Mouse (Mus musculus) neural tube, embryonic 15.5 days (tissue): Measurements from ENCODE around the gene Atad2b. TPM values are rescaled to one million over a fixed set of nuclear protein-coding genes. Genes with fewer than 3 reads are reported as not detected.

Experiments
- ATAC-seq: fragments of 200-750 bp; cut with Nextera tagmentation; 2 replicates; pipeline ENCODE4 v1.8.0; 2017; ENCODE audit warnings: mild to moderate bottlenecking, moderate TSS enrichment, moderate library complexity; ENCODE audit not compliant: low FRiP score
- H3K27ac ChIP-seq: fragments of 300-500 bp; sonication (generic); replicated peaks from 2 replicates; pipeline ENCODE4 v1.5.1; 2015; ENCODE audit warnings: mild to moderate bottlenecking, inconsistent platforms
- H3K27me3 ChIP-seq: fragments of 300-500 bp; sonication (generic); replicated peaks from 2 replicates; pipeline ENCODE4 v1.6.1; 2015; ENCODE audit warnings: inconsistent platforms
- H3K36me3 ChIP-seq: fragments of 300-500 bp; sonication (generic); 2 replicates; pipeline ENCODE4 v1.6.1; 2015; ENCODE audit warnings: inconsistent platforms
- H3K4me1 ChIP-seq: fragments of 300-500 bp; sonication (generic); 2 replicates; pipeline ENCODE4 v1.6.1; 2015; ENCODE audit warnings: inconsistent platforms
- H3K4me2 ChIP-seq: fragments of 300-500 bp; sonication (generic); 2 replicates; pipeline ENCODE4 v1.6.1; 2015; ENCODE audit warnings: inconsistent platforms, mild to moderate bottlenecking, moderate library complexity
- H3K4me3 ChIP-seq: fragments of 300-500 bp; sonication (generic); replicated peaks from 2 replicates; pipeline ENCODE4 v1.5.1; 2015; ENCODE audit warnings: mild to moderate bottlenecking, inconsistent platforms
- H3K9ac ChIP-seq: fragments of 300-500 bp; sonication (generic); replicated peaks from 2 replicates; pipeline ENCODE4 v1.6.1; 2015; ENCODE audit warnings: mild to moderate bottlenecking, inconsistent platforms
- H3K9me3 ChIP-seq: fragments of 300-500 bp; sonication (generic); replicated peaks from 2 replicates; pipeline ENCODE4 v1.6.1; 2016; ENCODE audit warnings: inconsistent platforms
- WGBS: fragments of 180-500 bp; shearing (Covaris S2); methylation state at CpG from one replicate; pipeline ENCODE4 v1.1.7; 2015; ENCODE audit warnings: mixed read lengths; 5-methylcytosine and 5-hydroxymethylcytosine counted together
- polyA plus RNA-seq: library from polyadenylated mRNA; unstranded; fragments of >200 nt; fragmentation: Nextera tagmentation; extraction: Ambion mirVana; gene quantifications from 2 replicates; pipeline ENCODE4 v1.2.1, GENCODE M21; 2015

The Atad2b gene
- polyA plus RNA-seq: 8.3 and 8.5 TPM in 2 replicates

DNA sequence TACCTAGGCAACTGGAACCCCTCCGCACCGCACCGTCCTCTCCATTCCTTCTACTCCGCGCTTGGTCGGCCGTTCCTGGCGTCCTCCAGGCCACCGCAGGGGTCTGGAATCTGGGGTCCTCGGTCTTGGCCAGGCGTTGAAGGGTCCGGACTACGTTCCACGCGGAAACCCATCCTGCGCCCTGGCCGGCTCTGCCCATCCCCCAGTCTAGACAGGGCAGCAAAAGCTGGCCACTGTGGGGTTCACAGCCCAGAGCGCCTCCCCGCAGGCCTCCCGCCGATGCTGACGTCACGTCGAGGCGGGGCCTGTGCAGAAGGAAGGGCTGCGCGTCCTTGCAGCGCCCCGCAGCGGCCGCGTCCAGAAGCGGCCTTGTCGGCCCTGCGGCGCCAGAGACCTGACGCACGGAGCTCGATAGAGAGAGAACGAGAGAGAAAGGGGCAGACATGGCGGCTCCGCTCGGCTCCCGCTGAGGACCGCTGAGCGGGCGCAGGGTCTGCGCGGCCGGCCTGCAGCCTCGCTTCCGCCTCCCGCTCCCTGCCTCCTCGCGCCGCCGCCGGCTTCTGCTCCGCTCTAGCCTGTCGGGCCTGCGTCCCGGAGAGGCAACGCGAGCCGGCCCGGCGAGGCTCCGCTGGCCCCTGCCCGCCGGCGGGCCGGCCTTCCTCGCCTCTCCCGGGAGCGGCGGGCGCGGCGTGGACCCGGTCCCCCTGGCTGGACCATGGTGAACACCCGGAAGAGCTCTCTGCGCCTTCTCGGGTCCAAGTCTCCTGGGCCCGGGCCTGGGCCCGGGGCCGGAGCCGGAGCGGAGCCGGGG lies at the start of gene Atad2b:
Atad2b (plus strand) TSS at position 360 of the 811 bp plus-strand sequence.
- no peaks in the 10 kb centered on the region for H3K27me3 ChIP-seq
- peaks cover 25% of the 10 kb centered on the region for H3K4me1 ChIP-seq
- WGBS: under 1% methylated on average over 71 of the region's 89 CpGs
- peak within 1 kb of the TSS; percentile 79 for H3K4me2 ChIP-seq
- H3K9ac ChIP-seq: peak within 1 kb of the TSS; percentile 96
- peak within 1 kb of the TSS; percentile 99 for H3K27ac ChIP-seq
- ATAC-seq: peak; percentile 97
- peak within 1 kb of the TSS; percentile 88 for H3K4me3 ChIP-seq
- no peaks in the 10 kb centered on the region for H3K36me3 ChIP-seq
- H3K9me3 ChIP-seq: no peaks in the 10 kb centered on the region

DNA sequence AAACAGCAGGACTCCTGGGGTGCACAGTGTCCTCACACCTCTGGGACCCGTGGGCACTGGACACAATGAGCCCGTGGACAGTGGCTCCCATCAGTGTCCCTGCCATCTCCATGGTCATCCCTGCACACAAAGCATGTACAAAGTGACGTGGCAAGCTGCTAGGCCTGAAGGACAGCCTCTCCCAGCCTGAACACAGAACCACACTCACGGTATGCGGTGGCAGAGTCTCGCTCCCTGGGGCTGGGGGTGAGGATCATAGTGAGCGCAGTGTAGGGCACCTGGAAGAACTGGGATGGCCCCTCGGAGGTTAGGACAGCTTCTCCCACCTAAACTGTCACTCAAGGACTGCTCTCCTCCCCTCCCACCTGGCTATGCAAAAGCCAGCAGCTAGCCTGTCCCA lies 48.2 kb upstream of the Atad2b start:
- Histone ChIP-seq H3K27ac (no peak overlapping the region), H3K9me3 (no peaks in the 10 kb centered on the region), H3K4me1 (peaks cover 10% of the 10 kb centered on the region), H3K4me3 (no peak overlapping the region), H3K36me3 (no peaks in the 10 kb centered on the region), H3K27me3 (no peaks in the 10 kb centered on the region), H3K4me2 (no peak overlapping the region), H3K9ac (no peak overlapping the region)
- WGBS: 87% methylated on average over 8 of the region's 8 CpGs
- ATAC-seq: no peak

DNA sequence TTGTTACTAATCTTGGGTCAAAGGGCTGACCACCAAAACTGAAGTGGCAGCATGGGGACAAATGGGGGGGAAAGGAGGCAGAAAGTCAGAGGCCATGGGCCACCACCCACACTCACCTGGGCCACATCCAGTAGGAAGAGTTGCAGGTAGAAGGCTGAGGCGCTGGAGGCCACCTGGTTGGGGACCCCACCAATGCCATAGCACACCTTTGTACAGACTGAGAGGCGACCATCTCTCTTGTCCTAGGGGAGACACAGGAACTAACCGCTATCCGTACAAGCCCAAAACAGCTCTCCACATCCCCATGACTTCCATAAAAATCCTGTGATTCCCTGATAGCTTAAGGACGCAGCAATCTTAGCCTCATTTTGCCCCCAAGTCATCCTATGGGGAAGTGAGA lies 45.9 kb upstream of the Atad2b start:
- Histone ChIP-seq H3K9me3 (no peaks in the 10 kb centered on the region), H3K4me3 (no peak overlapping the region), H3K36me3 (no peaks in the 10 kb centered on the region), H3K27ac (no peak overlapping the region), H3K4me1 (peaks cover 12% of the 10 kb centered on the region), H3K4me2 (no peak overlapping the region), H3K9ac (no peak overlapping the region), H3K27me3 (no peaks in the 10 kb centered on the region)
- 98% methylated on average over 5 of the region's 5 CpGs for WGBS
- ATAC-seq: no peak

DNA sequence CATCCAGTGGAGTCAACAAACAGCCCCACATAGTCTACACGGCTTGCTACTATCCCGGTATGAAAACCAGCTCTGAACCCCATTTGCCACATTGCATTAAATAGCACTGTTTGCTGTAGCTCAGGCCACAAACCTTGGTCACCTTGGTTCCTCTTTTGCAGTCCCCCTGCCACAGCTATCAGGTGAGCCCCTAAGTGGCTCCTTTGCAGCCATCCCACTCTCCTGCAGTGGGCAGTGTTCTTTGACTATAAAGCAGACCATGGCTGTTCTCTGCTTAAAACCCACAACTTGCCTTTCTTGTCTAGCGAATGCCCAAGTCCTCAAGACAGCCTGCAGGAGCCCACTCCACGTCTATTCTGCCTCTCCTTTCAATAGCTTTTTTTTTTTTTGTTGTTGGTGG lies 44.9 kb upstream of the Atad2b start:
- no peak for ATAC-seq
- H3K4me1 ChIP-seq: peaks cover 12% of the 10 kb centered on the region
- no peaks in the 10 kb centered on the region for H3K9me3 ChIP-seq
- no peak overlapping the region for H3K27ac ChIP-seq
- no peaks in the 10 kb centered on the region for H3K36me3 ChIP-seq
- H3K4me3 ChIP-seq: no peak overlapping the region
- H3K27me3 ChIP-seq: no peaks in the 10 kb centered on the region
- no peak overlapping the region for H3K4me2 ChIP-seq
- no peak overlapping the region for H3K9ac ChIP-seq
- 66% methylated on average over 4 of the region's 4 CpGs for WGBS

DNA sequence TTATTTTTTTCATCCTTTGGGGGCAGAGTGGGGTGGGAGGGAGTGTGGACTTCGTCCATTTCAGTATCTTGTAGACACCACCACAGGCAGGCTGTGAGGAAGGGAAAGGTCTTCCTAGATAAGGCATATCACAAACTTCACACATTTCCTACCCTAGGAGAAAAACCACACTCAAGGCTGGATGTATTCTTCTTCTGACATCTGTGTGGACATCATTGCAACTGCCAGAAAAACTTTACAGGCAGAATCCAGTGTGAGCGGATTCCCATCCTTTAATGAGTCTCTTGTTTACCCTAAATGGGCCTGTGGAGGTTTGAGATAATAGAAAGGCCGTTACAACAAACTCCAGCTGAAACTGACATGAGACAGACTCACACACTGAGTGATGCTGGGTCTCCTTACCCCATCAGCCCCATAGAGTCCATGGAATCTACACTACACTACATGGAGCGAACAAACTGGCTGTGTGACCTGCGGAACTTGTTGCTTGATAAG lies 44.1 kb upstream of the Atad2b start:
- no peak overlapping the region for H3K9ac ChIP-seq
- WGBS: 69% methylated on average over 5 of the region's 5 CpGs
- no peaks in the 10 kb centered on the region for H3K36me3 ChIP-seq
- no peak overlapping the region for H3K4me2 ChIP-seq
- no peak for ATAC-seq
- peaks cover 12% of the 10 kb centered on the region for H3K4me1 ChIP-seq
- no peaks in the 10 kb centered on the region for H3K9me3 ChIP-seq
- H3K27me3 ChIP-seq: no peaks in the 10 kb centered on the region
- no peak overlapping the region for H3K27ac ChIP-seq
- H3K4me3 ChIP-seq: no peak overlapping the region

DNA sequence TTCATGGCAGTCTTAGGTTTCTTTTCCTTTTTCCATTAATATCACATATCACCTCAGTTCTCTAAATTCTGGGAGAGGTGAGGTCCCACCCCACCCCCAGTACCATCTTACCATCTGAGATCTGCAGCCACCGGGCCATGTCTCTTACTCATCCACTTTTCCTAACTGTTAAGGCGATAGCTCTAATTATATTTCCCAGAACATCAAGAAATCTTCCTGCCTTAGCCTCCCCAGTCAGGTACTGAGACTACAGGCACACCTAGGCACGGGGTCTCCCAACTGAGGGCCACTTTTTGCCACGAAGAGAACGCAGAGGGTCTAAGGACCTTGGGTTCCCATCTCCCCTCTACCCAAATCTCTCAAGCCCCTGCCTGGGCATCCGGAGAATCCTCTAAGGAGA lies 43.6 kb upstream of the Atad2b start:
- ATAC-seq: peak; percentile 18; the same call in 1 of the 2 replicates
- H3K4me1 ChIP-seq: peaks cover 12% of the 10 kb centered on the region
- no peaks in the 10 kb centered on the region for H3K27me3 ChIP-seq
- H3K4me3 ChIP-seq: peak overlapping the region; percentile 46
- 74% methylated on average over 6 of the region's 6 CpGs for WGBS
- H3K36me3 ChIP-seq: 0 out of 2 replicates have a peak, but pooled peaks cover 2% of the 10 kb centered on the region
- H3K27ac ChIP-seq: no peak overlapping the region
- H3K9me3 ChIP-seq: no peaks in the 10 kb centered on the region
- peak overlapping the region; percentile 92 for H3K4me2 ChIP-seq
- H3K9ac ChIP-seq: no peak overlapping the region

DNA sequence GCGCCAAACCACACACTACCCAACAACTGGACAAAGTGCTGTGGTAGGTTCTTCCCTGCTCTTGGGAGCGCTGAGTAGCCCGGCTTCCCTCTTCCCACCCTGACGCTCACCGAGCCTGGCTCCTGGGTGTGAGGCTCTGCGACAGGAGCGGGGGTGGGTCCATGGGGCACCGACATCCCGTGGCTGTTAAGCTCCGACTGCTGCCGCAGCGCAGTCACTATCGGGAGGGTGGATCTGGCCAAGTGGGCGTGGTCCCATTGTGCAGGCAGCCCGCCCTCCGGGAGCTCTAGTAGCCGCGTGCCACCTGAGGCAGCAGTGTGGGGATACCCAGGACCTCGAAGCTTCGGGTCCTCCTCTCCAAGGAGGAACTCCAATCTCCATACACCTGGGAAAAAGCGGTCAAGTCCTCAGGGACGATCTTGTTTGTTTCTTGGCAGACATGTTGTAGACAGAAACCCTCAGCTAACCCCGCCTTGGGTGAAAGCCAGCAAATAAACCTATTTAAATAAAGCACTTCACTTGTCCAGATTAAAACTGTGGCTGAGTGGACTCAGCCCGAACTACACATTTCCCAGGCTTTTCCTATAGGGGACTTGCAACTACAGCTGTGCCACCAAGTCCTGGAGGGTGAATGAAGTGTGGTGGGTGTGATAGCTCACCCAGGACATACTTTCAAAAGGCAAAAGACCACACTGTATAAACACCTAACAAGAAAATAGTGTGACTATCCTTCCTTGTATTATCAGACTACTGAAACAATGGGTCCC lies 42.8 kb upstream of the Atad2b start, which contains the start of gene Mfsd2b:
Mfsd2b (minus strand) TSS at position 199 of the 767 bp plus-strand sequence.
- no peaks in the 10 kb centered on the region for H3K27me3 ChIP-seq
- no peak within 1 kb of the TSS for H3K27ac ChIP-seq
- peaks cover 12% of the 10 kb centered on the region for H3K4me1 ChIP-seq
- peak; percentile 79 for ATAC-seq
- H3K9ac ChIP-seq: peak within 1 kb of the TSS; percentile 57
- no peaks in the 10 kb centered on the region for H3K9me3 ChIP-seq
- WGBS: 6% methylated on average over 24 of the region's 24 CpGs
- peaks cover 9% of the 10 kb centered on the region for H3K36me3 ChIP-seq
- peak within 1 kb of the TSS; percentile 92 for H3K4me2 ChIP-seq
- H3K4me3 ChIP-seq: peak within 1 kb of the TSS; percentile 46

DNA sequence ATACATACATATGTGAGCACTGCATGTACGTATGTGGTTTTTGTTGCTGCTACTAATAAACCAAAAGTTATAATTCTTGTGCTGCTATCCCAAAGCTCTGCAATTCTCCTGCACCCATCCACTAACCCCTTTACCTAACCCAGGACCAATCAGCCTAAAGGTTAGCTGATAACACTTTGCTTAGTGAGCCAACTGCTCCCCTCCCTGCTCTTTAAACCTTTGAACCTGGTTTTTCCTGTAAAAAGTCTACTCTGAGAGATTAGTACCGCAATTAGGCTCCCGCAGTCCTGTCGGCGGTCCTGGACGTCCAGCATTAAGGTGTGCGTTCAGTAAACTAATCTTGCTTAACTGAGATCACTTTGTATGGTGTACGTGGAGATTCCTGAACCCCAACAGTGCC lies 41.5 kb upstream of the Atad2b start:
- Histone ChIP-seq H3K27me3 (no peaks in the 10 kb centered on the region), H3K27ac (no peak overlapping the region), H3K9ac (no peak overlapping the region), H3K4me2 (no peak overlapping the region), H3K9me3 (no peaks in the 10 kb centered on the region), H3K4me1 (peaks cover 12% of the 10 kb centered on the region), H3K4me3 (no peak overlapping the region), H3K36me3 (peaks cover 12% of the 10 kb centered on the region)
- no peak for ATAC-seq
- WGBS: 89% methylated on average over 8 of the region's 8 CpGs

DNA sequence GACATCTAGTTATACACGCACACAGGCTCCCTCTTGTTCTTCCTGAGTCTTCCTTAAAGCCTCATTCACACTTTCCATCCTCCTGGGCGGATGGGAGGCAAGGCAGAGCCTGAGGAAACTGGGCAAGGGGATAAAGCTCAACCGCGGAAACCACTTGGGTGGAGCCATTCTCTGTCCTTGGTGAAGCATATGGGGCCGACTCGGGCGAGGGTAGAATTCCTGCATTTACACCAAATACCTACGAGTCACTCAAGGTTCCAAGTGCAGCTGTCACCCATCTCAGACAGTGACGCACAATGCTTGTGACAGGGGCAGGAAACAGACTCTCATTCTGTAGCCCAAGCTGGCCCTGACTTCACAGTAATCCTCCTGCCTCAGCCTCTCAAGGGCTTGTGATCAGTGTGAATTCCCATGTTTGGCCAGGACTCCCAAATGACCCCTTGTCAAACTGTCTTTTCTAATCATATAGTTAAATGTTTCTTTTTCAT lies 38.8 kb upstream of the Atad2b start:
- Histone ChIP-seq H3K9me3 (no peaks in the 10 kb centered on the region), H3K9ac (no peak overlapping the region), H3K27ac (no peak overlapping the region), H3K36me3 (peaks cover 27% of the 10 kb centered on the region), H3K4me1 (peaks cover 12% of the 10 kb centered on the region), H3K4me2 (no peak overlapping the region), H3K4me3 (no peak overlapping the region), H3K27me3 (no peaks in the 10 kb centered on the region)
- WGBS: 85% methylated on average over 9 of the region's 9 CpGs
- no peak for ATAC-seq

DNA sequence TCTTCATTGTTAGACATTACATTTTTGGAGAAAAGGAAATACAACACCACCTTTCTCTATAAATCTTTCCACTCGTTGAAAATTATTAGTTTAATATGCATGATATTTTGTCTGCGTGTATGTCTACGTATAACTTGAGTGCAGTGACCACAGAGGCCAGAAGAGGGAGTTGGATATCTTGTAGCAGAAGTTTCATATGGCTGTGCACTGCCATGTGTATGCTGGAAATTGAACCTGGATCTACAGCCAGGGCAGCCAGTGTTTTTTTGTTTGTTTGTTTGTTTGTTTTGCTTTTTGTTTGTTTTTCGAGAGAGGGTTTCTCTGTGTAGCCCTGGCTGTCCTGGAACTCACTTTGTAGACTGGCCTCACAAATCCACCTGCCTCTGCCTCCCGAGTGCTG lies 38.1 kb upstream of the Atad2b start:
- Histone ChIP-seq H3K27me3 (no peaks in the 10 kb centered on the region), H3K4me2 (no peak overlapping the region), H3K4me1 (peaks cover 7% of the 10 kb centered on the region), H3K27ac (no peak overlapping the region), H3K36me3 (peaks cover 27% of the 10 kb centered on the region), H3K9ac (no peak overlapping the region), H3K9me3 (no peaks in the 10 kb centered on the region), H3K4me3 (no peak overlapping the region)
- 94% methylated on average over 5 of the region's 5 CpGs for WGBS
- ATAC-seq: no peak

DNA sequence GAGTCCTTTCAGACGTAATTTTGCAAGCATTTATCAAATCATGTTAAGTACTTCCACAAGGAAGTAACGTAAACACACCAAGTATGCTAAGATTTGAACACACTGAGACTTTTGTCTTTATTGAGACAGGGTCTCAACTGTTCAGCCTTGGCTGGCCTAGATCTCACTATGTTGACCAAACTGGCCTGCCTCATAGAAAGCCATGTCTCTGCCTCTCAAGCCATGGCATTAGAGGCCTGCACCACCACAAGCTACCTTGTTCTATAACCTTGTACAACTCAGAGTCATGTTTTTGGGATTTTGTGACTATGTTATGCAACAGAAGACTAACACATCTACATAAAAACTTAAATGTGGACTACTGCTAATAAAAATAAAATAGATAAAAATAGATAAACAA lies 35.1 kb upstream of the Atad2b start:
- H3K9ac ChIP-seq: no peak overlapping the region
- H3K27ac ChIP-seq: no peak overlapping the region
- WGBS: 94% methylated on average over 2 of the region's 2 CpGs
- H3K4me3 ChIP-seq: no peak overlapping the region
- ATAC-seq: no peak
- no peak overlapping the region for H3K4me2 ChIP-seq
- no peaks in the 10 kb centered on the region for H3K4me1 ChIP-seq
- peaks cover 27% of the 10 kb centered on the region for H3K36me3 ChIP-seq
- H3K27me3 ChIP-seq: no peaks in the 10 kb centered on the region
- H3K9me3 ChIP-seq: no peaks in the 10 kb centered on the region
